Mouse (Mus musculus) kidney, embryonic 14.5 days (tissue): ENCODE data around the gene Cyp3a11. TPM values are rescaled to one million over a fixed set of nuclear protein-coding genes. Genes with fewer than 3 reads are reported as not detected.
"Not testable (repeated sequence)": the region's sequence is repeated elsewhere in the genome, so short reads cannot be mapped to it uniquely, and the experiment has no call there.

Source experiments
- ATAC-seq: fragments of 200-750 bp; cut with Nextera tagmentation; 2 replicates; pipeline ENCODE4 v1.8.0; 2017; ENCODE audit warnings: moderate number of reproducible peaks, mild to moderate bottlenecking, moderate TSS enrichment, moderate library complexity; ENCODE audit not compliant: low FRiP score, low TSS enrichment
- H3K27ac ChIP-seq: fragments of 300-500 bp; sonication (generic); 2 replicates; pipeline ENCODE4 v1.5.1; 2014; ENCODE audit warnings: low read depth, mild to moderate bottlenecking, low read length, moderate library complexity, mixed read lengths
- H3K27me3 ChIP-seq: fragments of 300-500 bp; sonication (generic); 2 replicates; pipeline ENCODE4 v1.6.1; 2014; ENCODE audit warnings: mild to moderate bottlenecking, low read length; ENCODE audit not compliant: control insufficient read depth, insufficient read depth
- H3K36me3 ChIP-seq: fragments of 300-500 bp; sonication (generic); 2 replicates; pipeline ENCODE4 v1.6.1; 2014; ENCODE audit warnings: low read length, mixed read lengths; ENCODE audit not compliant: control insufficient read depth, insufficient read depth
- H3K4me1 ChIP-seq: fragments of 300-500 bp; sonication (generic); 2 replicates; pipeline ENCODE4 v1.6.1; 2014; ENCODE audit warnings: low read length, mixed read lengths; ENCODE audit not compliant: control insufficient read depth, insufficient read depth
- H3K4me2 ChIP-seq: fragments of 300-500 bp; sonication (generic); replicated peaks from 2 replicates; pipeline ENCODE4 v1.6.1; 2014; ENCODE audit warnings: low read depth, mild to moderate bottlenecking, low read length
- H3K4me3 ChIP-seq: fragments of 300-500 bp; sonication (generic); 2 replicates; pipeline ENCODE4 v1.5.1; 2014; ENCODE audit warnings: mild to moderate bottlenecking, low read length
- H3K9ac ChIP-seq: fragments of 300-500 bp; sonication (generic); 2 replicates; pipeline ENCODE4 v1.6.1; 2014; ENCODE audit warnings: low read depth, mild to moderate bottlenecking, low read length, moderate library complexity
- H3K9me3 ChIP-seq: fragments of 300-500 bp; sonication (generic); 2 replicates; pipeline ENCODE4 v1.6.1; 2016; ENCODE audit warnings: low read length; ENCODE audit not compliant: control insufficient read depth
- WGBS: fragments of 180-500 bp; shearing (Covaris S2); extraction: QIAGEN DNeasy Blood & Tissue Kit; methylation state at CpG from one replicate; pipeline ENCODE4 v1.1.7; 2014; 5-methylcytosine and 5-hydroxymethylcytosine counted together
- polyA plus RNA-seq: library from polyadenylated mRNA; unstranded; fragments of >200 nt; fragmentation: Nextera tagmentation; extraction: Ambion mirVana; gene quantifications from 2 replicates; pipeline ENCODE4 v1.2.1, GENCODE M21; 2014

Cyp3a11 gene
- not detected in 2 replicates for polyA plus RNA-seq

DNA sequence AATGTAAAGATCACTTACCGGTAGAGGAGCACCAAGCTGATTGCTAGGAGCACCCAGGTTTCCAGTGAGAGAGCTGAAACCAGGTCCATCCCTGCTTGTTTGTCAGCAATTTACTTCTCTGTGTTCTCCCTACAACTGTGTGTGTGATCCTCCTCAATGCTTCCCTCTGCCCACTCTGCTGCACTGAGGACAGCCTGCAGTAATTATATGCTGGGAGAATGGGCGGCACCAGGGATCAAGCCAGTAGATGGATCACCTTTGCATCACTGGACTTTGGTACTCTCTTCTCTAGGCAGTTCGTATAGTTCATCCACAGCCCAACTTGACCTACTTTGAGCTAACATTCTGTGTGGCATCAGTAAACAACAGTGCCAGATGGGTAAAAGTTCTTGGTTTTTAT is at the start of gene Cyp3a11:
Cyp3a11 (minus strand) TSS at position 277 of the 400 bp plus-strand sequence.
- ATAC-seq = no peak
- Histone ChIP-seq H3K36me3 (no peaks in the 10 kb centered on the region), H3K27me3 (no peaks in the 10 kb centered on the region), H3K4me3 (no peak within 1 kb of the TSS), H3K4me2 (no peak within 1 kb of the TSS), H3K27ac (no peak within 1 kb of the TSS), H3K9ac (no peak within 1 kb of the TSS), H3K9me3 (peaks cover 16% of the 10 kb centered on the region; the same call in 1 of the 2 replicates), H3K4me1 (no peaks in the 10 kb centered on the region)
- 81% methylated on average over 3 of the region's 3 CpGs for WGBS

DNA sequence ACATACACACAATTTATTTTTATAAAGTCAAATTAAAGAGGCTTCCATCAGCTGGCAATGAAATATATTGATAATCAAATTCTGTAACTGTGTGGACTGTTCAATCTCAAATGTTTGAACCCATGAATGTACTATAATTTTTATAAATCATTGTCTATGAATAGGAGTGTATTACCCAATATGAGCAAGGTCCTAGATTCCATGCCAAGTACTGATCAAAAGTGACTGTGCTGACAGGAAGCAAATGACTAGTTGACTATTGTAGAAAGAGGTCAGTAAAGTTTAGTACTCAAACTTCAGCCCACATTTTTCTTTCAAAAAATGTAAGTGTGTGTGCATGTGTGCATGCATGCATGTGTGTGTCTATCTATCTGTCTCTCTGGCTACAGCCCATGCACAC is 33.1 kb upstream of the Cyp3a11 start:
- Histone ChIP-seq H3K27ac (no peak overlapping the region), H3K9ac (no peak overlapping the region), H3K36me3 (no peaks in the 10 kb centered on the region), H3K4me3 (no peak overlapping the region), H3K4me2 (no peak overlapping the region), H3K27me3 (no peaks in the 10 kb centered on the region), H3K4me1 (no peaks in the 10 kb centered on the region), H3K9me3 (peaks cover 19% of the 10 kb centered on the region; the same call in 1 of the 2 replicates)
- no peak for ATAC-seq

DNA sequence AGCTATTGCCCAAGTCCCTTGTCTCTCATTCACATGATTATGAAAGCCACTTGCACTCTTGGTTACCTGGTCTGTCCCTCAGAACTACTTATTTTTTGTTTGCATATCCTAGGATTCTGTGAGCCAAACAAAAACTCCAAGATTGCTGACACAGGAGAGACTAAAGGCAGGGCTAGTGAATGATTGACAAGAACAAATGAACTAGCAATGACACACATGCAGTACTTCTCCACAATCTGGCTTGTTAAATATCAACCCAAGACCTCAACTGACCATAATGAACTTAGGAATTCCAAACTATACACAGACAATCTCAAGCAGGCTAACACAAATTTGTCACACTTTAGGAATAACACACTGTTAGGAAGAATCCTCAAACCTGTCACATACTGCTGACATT is 32.0 kb upstream of the Cyp3a11 start:
- H3K9me3 ChIP-seq = peaks cover 15% of the 10 kb centered on the region; the same call in 1 of the 2 replicates
- H3K27ac ChIP-seq = no peak overlapping the region
- H3K4me3 ChIP-seq = no peak overlapping the region
- H3K9ac ChIP-seq = no peak overlapping the region
- H3K4me1 ChIP-seq = no peaks in the 10 kb centered on the region
- H3K27me3 ChIP-seq = no peaks in the 10 kb centered on the region
- H3K4me2 ChIP-seq = no peak overlapping the region
- H3K36me3 ChIP-seq = no peaks in the 10 kb centered on the region
- no peak for ATAC-seq

DNA sequence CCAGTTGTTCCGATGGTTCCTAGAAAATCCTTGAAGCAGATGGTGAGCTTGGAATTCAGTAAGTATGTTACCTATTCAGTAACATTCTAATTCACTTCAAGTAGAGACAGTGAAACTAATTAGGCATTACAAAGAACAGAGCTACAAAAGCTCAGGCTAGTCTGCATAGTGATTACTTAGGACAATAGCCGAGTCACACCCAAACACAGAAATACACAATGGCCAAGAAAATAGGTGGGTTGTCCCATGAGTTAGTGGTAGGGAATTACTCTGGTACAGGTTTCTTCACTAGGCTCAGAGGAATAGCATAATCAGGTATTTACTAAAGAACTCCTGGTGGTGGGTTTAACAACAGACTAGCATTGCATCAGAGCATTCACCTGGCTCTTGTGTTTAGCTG is 27.2 kb upstream of the Cyp3a11 start:
- not testable (repeated sequence) for ATAC-seq, H3K27me3 ChIP-seq
- 86% methylated on average over 2 of the region's 2 CpGs for WGBS

DNA sequence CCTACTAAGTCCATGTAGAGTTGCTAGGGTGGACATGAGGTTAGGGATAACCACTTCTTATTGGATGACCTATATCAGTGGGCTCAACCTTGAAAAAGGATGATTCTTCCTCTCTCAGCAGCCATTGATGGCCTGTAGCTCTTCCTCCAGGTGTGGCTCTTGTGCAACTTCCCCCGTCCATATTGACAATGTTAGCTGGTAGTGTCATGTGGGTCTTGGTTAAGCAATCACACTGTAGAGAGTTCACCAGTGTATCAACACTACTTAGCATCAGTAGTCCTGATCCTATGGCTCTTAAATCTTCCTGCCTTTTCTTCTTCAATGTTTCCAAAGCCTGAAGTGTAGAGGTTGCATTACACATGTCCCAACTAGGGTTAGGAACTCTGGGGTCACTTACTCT is 24.8 kb upstream of the Cyp3a11 start:
- 84% methylated on average over 1 of the region's 1 CpGs for WGBS
- H3K4me1 ChIP-seq = no peaks in the 10 kb centered on the region
- no peak overlapping the region for H3K9ac ChIP-seq
- ATAC-seq = no peak
- peaks cover 29% of the 10 kb centered on the region; the same call in 1 of the 2 replicates for H3K9me3 ChIP-seq
- no peak overlapping the region for H3K27ac ChIP-seq
- H3K4me3 ChIP-seq = no peak overlapping the region
- no peak overlapping the region for H3K4me2 ChIP-seq
- H3K27me3 ChIP-seq = no peaks in the 10 kb centered on the region
- H3K36me3 ChIP-seq = no peaks in the 10 kb centered on the region

More for the DNA sequence above, 27.2 kb upstream of the Cyp3a11 start:
- H3K4me3 ChIP-seq, H3K36me3 ChIP-seq, H3K27ac ChIP-seq, H3K4me1 ChIP-seq, H3K4me2 ChIP-seq, H3K9ac ChIP-seq: not testable (repeated sequence)
- peaks cover 20% of the 10 kb centered on the region; the same call in 1 of the 2 replicates for H3K9me3 ChIP-seq

DNA sequence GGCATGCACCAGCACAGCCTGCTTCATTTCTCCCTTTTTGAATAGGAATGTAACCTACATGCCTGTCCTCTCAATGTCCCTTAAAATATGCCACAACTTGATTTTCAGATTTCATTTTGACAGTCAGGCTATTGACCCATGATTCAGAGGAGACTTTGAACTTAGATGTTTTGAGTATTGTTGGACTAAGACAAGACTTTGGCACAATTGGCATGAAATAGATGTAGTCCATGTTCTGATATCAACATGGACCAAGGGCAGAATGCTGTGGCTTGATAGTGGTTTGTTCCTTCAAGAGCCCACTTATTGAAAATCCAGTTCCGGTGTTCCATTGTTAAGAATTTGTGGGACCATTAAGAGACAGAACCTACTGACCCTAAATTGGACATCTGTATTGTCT is 23.6 kb upstream of the Cyp3a11 start:
- no peak overlapping the region for H3K4me2 ChIP-seq
- WGBS = 100% methylated on average over 1 of the region's 1 CpGs
- H3K9ac ChIP-seq = no peak overlapping the region
- no peaks in the 10 kb centered on the region for H3K27me3 ChIP-seq
- no peak overlapping the region for H3K4me3 ChIP-seq
- H3K36me3 ChIP-seq = no peaks in the 10 kb centered on the region
- H3K9me3 ChIP-seq = peaks cover 29% of the 10 kb centered on the region; the same call in 1 of the 2 replicates
- no peak overlapping the region for H3K27ac ChIP-seq
- H3K4me1 ChIP-seq = no peaks in the 10 kb centered on the region
- ATAC-seq = no peak

DNA sequence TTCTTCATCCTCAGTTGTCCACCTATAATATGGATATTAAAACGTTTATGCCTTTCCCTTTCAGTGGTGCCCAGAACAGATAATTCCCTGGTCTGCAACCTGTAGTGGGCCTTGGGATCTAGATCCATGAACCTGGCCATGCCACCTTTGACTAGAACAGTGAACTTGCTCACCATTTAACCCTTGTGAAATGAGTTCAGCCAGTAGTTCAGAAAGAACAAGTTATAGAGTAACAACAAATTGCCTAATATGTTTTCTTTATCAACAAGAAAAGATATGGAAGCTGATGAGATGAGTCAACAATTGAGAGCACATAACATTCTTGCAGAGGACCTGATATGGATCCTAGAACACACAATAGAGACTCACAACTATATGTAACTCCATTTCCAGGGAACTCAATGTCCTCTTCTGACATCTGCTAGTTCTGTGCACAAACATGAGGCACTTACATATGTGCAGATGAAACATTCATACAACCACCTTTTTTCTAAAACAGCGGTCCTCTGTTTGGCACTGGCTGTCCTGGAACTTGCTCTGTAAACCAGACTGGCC is 20.7 kb upstream of the Cyp3a11 start:
- H3K9me3 ChIP-seq = peaks cover 19% of the 10 kb centered on the region; the same call in 1 of the 2 replicates
- no peak overlapping the region for H3K4me3 ChIP-seq
- no peaks in the 10 kb centered on the region for H3K27me3 ChIP-seq
- H3K9ac ChIP-seq = no peak overlapping the region
- H3K4me2 ChIP-seq = no peak overlapping the region
- 50% methylated on average over 2 of the region's 2 CpGs for WGBS
- no peaks in the 10 kb centered on the region for H3K4me1 ChIP-seq
- no peaks in the 10 kb centered on the region for H3K36me3 ChIP-seq
- ATAC-seq = no peak
- no peak overlapping the region for H3K27ac ChIP-seq

DNA sequence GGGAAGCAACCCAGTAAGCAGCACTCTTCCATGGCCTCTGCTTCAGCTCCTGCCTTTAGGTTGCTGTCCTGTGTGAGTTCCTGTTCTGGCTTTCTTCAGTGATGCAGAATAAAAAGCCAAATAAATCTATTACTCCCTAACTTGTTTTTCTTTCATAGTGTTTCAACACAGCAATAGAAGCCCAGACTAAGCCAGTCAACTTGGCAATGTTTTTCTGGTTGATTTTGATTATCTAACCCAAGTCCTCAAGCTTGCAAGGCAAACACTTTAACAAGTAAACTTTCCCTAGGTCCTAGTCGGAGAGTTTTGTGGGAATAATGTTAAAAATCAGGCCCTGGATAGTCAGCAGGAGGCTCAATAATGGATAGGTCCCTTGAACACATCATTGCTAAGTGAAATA is 17.5 kb upstream of the Cyp3a11 start:
- no peaks in the 10 kb centered on the region for H3K27me3 ChIP-seq
- H3K36me3 ChIP-seq = no peaks in the 10 kb centered on the region
- H3K27ac ChIP-seq = no peak overlapping the region
- no peak overlapping the region for H3K4me2 ChIP-seq
- H3K9ac ChIP-seq = no peak overlapping the region
- no peaks in the 10 kb centered on the region for H3K4me1 ChIP-seq
- 80% methylated on average over 1 of the region's 1 CpGs for WGBS
- no peak overlapping the region for H3K4me3 ChIP-seq
- peaks cover 9% of the 10 kb centered on the region; the same call in 1 of the 2 replicates for H3K9me3 ChIP-seq
- no peak for ATAC-seq

DNA sequence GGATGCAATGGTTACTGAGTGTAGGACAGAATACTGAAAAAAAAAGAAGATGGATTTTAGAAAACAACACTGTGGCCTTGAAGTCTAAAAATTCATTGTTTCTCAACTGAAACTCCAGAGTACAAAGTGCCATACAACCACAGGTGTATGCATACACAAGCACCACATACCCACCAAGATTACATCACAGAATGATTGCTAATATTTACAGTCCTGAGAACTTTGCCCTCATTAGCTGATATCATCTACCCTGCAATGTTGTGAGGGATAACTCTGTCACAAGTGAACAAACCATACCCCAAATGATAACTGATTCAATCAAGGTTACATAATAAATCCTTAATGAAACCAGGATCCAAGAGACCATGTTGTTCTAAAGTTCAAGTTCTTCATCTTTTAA is 1.4 kb upstream of the Cyp3a11 start:
- no peak overlapping the region for H3K9ac ChIP-seq
- no peaks in the 10 kb centered on the region for H3K27me3 ChIP-seq
- no peaks in the 10 kb centered on the region for H3K4me1 ChIP-seq
- peaks cover 16% of the 10 kb centered on the region; the same call in 1 of the 2 replicates for H3K9me3 ChIP-seq
- no peak for ATAC-seq
- H3K36me3 ChIP-seq = no peaks in the 10 kb centered on the region
- H3K4me3 ChIP-seq = no peak overlapping the region
- H3K4me2 ChIP-seq = no peak overlapping the region
- no peak overlapping the region for H3K27ac ChIP-seq
